Mouse (Mus musculus) thymus, postnatal 14 days (tissue): ENCODE results near the gene Polr3c.
"Not testable (repeated sequence)": the region's sequence is repeated elsewhere in the genome, so short reads cannot be mapped to it uniquely, and the experiment has no call there.

Source experiments
- DNase-seq: peaks from one replicate; pipeline ENCODE4 v3.0.0; 2021

Polr3c gene

GRCm38 (mm10) chr3:96707903-96708683 is 19.3 kb downstream of the Polr3c start, which contains the start of gene Nudt17:
TSS of gene Nudt17 (minus strand) at chr3:96708562.
- DNase-seq: peak; percentile 75

DNA sequence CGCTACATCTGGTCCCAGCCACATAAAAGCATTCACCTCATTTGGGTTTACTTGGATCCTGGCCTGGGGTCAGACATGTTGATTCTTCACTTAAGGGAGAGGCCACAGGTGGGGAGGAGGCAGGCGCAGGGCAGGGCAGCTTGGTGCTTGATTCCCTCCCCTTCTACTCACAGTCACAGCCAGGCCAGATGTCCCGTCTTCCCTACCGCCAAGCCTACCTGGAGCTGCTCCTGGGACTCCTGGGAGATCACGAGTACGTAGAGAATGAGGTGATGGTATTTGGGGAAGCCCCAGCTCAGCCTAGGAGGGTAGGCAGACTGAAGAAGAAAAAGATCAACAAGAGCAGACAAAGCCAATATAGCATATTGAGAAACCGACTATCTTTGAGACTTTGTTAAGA is 20.4 kb downstream of the Polr3c start:
- no peak for DNase-seq

- DNase-seq: no peak
Observed at GRCm38 (mm10) chr3:96706217-96706616, 21.2 kb downstream of the Polr3c start.

- DNase-seq: peak; percentile 63
Observed at GRCm38 (mm10) chr3:96704778-96705177, 22.6 kb downstream of the Polr3c start.

- no peak for DNase-seq
Observed at GRCm38 (mm10) chr3:96701003-96701402, 26.4 kb downstream of the Polr3c start.

DNA sequence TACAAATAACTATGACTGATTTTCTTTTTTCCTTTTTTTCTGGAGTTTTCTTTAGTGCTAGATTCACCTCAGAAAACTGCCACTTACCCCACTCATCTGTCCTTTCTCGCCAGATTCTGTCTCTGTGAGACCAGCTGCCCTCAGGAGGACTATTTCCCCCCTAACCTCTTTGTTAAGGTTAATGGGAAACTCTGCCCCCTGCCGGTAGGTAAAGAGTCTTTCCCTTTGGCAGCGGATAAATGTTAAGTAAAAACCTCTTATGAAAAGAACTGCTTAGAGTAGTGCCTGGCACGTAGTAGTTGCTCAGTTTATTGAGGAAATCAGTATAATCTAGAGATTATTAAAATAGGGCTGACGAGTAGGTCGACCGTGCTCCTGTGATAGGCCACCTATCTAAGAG is 27.1 kb downstream of the Polr3c start:
- peak; percentile 57 for DNase-seq

DNA sequence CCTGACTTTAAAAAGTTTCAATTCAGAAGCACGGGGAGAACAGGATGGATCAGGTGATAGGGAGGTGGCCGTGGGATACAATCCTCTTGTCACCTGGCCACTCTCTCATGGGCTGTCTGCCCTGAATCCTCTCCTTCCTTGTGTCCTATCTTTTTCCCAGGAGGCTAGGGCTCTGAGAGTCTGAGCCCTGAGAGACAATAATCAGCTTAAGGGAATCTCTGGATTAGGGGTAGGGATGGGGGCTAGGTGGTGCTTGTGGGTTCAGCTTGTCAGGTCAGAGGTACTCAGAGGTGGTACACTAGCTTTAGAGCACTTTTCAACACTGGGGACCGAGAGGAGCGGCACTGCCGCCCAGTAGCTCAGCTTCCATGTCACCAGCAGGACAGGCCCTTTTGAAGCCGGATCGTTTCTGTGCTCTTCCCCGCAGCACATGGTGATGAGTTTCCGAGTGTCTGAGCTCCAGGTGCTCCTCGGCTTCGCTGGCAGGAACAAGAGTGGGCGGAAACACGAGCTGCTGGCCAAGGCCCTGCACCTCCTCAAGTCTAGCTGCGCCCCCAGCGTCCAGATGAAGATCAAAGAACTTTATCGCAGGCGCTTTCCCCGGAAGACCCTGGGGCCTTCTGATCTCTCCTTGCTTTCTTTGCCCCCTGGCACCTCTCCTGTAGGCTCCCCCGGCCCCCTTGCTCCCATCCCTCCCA is 28.3 kb downstream of the Polr3c start:
- no peak for DNase-seq

DNA sequence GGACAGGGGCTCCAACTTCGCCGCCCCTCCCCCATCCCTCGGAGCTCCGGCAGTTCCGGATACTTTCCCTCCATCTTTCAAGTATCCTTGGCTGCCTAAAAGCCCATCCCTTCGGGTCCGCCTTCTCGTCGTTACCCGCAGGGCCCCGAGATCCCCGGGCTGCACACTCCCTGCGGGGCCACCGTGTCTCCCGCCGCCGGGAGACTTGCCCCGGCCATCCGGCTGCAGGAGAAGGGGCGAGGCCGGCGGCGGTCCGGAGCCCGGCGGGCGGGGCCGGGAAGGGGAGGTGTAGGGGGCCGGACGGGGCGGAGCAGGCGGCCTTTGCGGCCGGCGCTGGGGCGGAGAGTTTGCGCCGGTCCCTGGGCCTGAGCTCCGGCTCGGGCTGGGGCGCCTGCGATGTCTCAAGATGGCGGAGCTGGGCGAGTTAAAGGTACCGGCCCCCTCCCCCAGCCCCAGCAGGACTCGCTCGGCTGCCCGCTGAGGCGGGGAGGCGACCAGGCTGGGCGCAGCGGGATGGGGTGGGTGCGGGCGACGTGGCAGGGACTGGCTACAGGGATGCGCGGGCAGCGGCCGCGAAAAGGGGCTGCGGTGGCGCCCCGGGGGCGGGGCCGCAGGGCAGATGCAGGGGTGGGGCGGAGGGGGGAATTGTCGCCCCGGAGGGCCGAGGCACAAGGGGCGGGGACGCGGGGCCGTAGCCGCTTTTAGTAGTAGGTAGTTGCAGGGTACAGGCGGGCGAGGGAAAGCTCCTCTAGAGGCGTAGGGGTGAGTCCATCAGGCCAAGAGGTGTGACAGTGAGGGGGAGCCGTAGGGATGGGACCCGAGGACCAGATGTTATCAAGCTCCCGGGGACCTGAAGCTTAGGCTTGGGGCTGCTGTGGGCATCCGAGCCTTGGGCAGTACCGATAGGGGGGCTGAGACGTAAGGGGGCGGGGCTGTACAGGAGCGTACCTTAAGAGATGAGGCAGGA is 30.4 kb downstream of the Polr3c start:
- peak; percentile 71 for DNase-seq

- DNase-seq: peak; percentile 56
Observed at GRCm38 (mm10) chr3:96696198-96696765, 31.1 kb downstream of the Polr3c start, which contains the start of gene Pias3. TSS of gene Pias3 (plus strand) at chr3:96696384.

DNA sequence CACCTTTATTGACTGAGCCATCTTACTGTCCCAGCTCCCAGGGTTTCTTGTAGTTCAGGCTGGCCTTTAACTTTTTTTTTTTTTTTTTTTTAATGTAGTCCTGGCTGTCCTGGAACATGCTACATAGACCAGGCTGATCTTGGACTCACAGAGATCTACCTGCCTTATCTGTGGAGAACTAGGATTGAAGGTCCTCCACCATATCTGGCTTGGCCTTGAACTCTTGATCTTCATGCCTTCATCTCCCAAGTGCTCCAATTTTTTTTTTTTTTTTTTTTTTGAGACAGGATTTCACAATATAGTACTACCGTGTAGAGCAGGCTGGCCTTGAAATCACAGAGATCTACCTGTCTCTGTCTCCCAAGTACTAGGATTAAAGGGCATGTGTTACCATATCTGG is 33.8 kb downstream of the Polr3c start:
- no peak for DNase-seq

DNA sequence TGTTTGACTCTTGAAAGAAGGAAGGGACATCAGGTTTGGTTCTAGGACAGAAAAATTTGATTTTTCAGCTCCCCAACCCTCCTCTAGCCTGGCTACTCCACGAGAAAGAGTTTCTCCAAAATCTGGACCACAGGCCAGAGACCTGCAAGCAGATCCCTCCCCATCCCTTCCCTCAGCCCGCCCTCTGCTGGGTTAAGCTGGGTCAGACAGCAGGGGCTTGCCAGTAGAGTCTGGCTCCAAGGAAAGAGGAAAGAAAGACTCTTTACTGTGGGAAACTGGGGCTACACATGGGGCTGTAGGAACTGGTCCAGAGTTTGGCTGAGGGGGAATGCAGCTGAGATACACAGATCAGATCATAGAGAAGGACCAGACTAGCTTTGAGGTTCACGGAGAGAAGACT is 34.9 kb downstream of the Polr3c start:
- no peak for DNase-seq

GRCm38 (mm10) chr3:96690298-96690697 is 37.1 kb downstream of the Polr3c start:
- DNase-seq: no peak

DNA sequence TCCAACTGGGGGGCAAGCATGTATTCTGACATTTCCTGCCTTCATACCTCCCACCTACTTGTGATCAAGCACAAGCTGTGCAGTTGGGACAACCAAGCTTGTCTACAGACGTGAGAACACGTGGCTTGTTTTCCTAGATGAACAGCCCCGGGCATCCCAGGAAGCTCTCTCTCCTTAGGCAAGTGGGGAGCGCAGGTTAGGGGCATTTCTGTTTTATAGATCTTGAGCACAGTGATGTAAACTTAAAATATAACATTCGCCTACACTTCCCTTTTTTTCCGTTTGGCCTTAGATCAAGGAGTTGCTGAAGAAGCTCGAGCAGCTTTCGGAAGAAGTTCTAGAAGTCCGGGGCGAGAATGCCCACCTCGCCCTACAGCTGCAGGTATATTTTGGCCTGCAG is 38.6 kb downstream of the Polr3c start:
- DNase-seq: no peak

- DNase-seq: not testable (repeated sequence)
Observed at GRCm38 (mm10) chr3:96686057-96686456, 41.4 kb downstream of the Polr3c start.

DNA sequence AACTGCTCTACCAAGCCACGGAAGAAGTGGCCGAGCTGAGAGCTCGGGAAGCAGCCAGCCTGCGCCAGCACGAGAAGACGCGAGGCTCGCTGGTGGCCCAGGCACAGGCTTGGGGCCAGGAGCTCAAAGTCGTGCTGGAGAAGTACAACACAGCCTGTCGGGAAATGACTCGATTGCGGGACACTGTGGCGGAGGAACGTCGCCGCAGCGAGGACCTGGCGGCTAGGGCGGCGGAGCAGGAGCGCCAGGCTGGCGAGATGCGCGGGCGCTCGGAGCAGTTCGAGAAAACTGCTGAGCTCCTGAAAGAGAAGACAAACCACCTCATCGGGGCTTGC is 42.6 kb downstream of the Polr3c start:
- DNase-seq: no peak

DNA sequence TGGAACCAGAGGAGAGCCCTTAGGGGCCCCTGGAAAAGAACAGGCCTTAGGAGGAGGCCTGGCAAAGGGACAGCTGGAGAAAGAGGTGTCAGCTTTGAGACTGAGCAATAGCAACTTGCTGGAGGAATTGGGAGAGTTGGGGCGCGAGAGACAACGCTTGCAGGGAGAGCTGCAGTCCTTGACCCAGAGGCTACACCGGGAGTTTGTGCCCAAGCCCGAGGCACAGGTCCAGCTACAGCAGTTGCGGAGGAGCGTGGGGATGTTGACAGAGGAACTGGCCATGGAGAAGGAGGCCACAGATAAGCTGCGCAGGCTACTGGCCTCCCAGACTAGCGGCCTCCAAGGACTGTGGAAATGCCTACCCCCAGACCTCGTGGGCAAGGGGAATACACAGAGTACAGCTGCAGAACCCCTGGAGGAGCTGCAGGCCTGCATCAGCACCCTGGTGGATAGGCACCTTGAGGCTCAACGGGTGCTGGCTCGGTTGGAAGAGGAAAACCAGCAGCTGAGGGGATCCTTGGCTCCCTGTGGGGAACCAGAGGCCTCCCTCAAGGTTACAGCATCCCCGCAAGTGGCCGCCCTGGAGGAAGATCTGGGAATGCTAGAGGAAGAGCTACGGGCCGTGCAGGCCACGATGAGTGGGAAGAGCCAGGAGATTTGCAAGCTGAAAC is 43.1 kb downstream of the Polr3c start:
- DNase-seq: no peak

GRCm38 (mm10) chr3:96683496-96683895 is 43.9 kb downstream of the Polr3c start:
- no peak for DNase-seq

- DNase-seq: no peak
Observed at GRCm38 (mm10) chr3:96680269-96680956, 47.0 kb downstream of the Polr3c start.

DNA sequence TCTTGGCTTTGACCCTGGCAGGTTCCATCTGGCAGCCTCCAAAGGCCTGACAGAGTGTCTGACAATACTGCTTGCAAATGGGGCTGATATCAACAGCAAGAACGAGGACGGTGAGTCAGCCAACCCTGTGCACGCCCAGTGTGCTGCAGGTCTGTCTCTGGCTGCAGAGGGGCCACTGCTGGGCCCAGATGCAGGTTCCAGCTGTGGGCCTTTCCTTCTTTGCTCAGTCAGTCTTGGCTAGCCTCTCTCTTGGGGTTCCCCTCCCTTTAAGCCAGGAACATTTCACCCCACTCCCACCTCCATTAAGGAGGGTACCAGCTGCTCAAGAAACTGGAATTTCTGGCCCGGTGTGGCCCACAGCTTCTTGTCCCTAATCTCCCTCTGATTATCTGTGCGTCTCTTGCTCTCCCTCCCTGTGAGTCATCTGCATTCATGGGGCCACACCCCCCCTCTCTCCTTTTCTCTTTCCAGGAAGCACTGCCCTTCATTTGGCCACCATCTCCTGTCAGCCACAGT is 48.2 kb downstream of the Polr3c start:
- DNase-seq: no peak

- DNase-seq: no peak
Observed at GRCm38 (mm10) chr3:96678456-96678855, 49.0 kb downstream of the Polr3c start.

- no peak for DNase-seq
Observed at GRCm38 (mm10) chr3:96675690-96676089, 51.7 kb downstream of the Polr3c start.
